Mouse (Mus musculus) splenic B cell, adult 2 months (primary cell): ENCODE results near the gene Tkt.
A peak's percentile ranks its signal among the peaks of the same experiment; 100 is the strongest.
"Not testable (repeated sequence)": the region's sequence is repeated elsewhere in the genome, so short reads cannot be mapped to it uniquely, and the experiment has no call there.

ENCODE experiments used
- DNase-seq: peaks from one replicate; pipeline ENCODE4 v3.0.0-alpha.2; 2011; ENCODE audit warnings: low read depth, low spot score
- H3K27me3 ChIP-seq: 2 replicates; pipeline ENCODE4 v1.6.1; 2012; ENCODE audit warnings: mild to moderate bottlenecking, low read length, moderate library complexity, mixed read lengths; ENCODE audit not compliant: control insufficient read depth, poor library complexity, insufficient read depth, severe bottlenecking
- H3K36me3 ChIP-seq: 2 replicates; pipeline ENCODE4 v1.6.1; 2012; ENCODE audit warnings: mild to moderate bottlenecking, low read length, moderate library complexity, mixed read lengths; ENCODE audit not compliant: control insufficient read depth, poor library complexity, insufficient read depth, severe bottlenecking

Tkt gene

DNA sequence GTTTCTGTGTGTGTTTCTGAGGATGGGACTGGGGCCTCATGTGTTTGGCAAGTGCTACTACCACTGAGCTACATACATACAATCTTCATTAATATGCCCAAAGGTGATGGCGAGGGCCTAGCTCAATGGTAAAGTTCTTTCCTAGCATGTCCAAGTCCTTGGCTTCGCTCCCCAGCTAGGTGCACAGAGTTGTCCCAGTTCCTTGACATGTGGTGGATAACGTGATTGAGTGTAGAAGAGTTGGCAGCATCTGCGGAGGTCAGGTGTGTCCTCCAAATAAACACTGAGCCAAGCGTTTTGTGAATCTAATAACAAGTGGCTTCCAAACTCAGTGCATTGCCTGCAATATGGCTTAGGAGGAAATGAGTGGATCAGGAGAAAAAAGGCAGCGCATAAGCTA is 18.2 kb downstream of the Tkt start:
- Histone ChIP-seq H3K36me3 (peaks cover 17% of the 10 kb centered on the region), H3K27me3 (no peaks in the 10 kb centered on the region)
- DNase-seq: no peak

- DNase-seq: no peak
- peaks cover 19% of the 10 kb centered on the region for H3K36me3 ChIP-seq
- no peaks in the 10 kb centered on the region for H3K27me3 ChIP-seq
These were observed 19.9 kb downstream of the Tkt start for GRCm38 (mm10) chr14:30568016-30568415.

GRCm38 (mm10) chr14:30570303-30570702 is 22.1 kb downstream of the Tkt start:
- Histone ChIP-seq H3K36me3 (peaks cover 13% of the 10 kb centered on the region), H3K27me3 (no peaks in the 10 kb centered on the region)
- no peak for DNase-seq

GRCm38 (mm10) chr14:30572253-30572652 is 24.1 kb downstream of the Tkt start:
- Histone ChIP-seq H3K27me3 (no peaks in the 10 kb centered on the region), H3K36me3 (peaks cover 13% of the 10 kb centered on the region)
- DNase-seq: no peak

DNA sequence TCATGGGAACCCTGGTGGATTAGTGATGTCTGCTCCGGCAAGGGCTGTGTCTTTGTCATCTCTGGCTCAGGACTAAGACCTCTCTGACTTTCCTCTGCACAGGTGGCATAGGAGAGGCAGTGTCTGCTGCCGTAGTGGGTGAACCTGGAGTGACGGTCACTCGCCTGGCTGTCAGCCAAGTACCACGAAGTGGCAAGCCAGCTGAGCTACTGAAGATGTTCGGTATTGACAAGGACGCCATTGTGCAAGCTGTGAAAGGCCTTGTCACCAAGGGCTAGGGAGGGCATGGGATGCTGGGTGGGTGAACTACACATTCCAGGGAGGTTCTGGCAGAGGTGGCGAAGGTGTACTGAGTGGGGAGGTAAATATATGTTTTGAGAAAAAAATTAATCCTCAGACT is 25.1 kb downstream of the Tkt start:
- Histone ChIP-seq H3K27me3 (no peaks in the 10 kb centered on the region), H3K36me3 (peaks cover 11% of the 10 kb centered on the region)
- no peak for DNase-seq

- H3K27me3 ChIP-seq: no peaks in the 10 kb centered on the region
- DNase-seq: peak; percentile 87
- peaks cover 5% of the 10 kb centered on the region for H3K36me3 ChIP-seq
These were observed 25.9 kb downstream of the Tkt start for GRCm38 (mm10) chr14:30573983-30574584.

GRCm38 (mm10) chr14:30575791-30576190 is 27.6 kb downstream of the Tkt start:
- Histone ChIP-seq H3K36me3 (peaks cover 1% of the 10 kb centered on the region), H3K27me3 (no peaks in the 10 kb centered on the region)
- DNase-seq: no peak

GRCm38 (mm10) chr14:30576260-30576659 is 28.1 kb downstream of the Tkt start:
- no peaks in the 10 kb centered on the region for H3K27me3 ChIP-seq
- H3K36me3 ChIP-seq: peaks cover 1% of the 10 kb centered on the region
- no peak for DNase-seq

GRCm38 (mm10) chr14:30577303-30578062 is 29.3 kb downstream of the Tkt start:
- H3K36me3 ChIP-seq, H3K27me3 ChIP-seq: not testable (repeated sequence)
- DNase-seq: peak; percentile 24

- Histone ChIP-seq H3K36me3 (no peaks in the 10 kb centered on the region; the same call in none of the 2 replicates), H3K27me3 (no peaks in the 10 kb centered on the region)
- DNase-seq: peak; percentile 85
These were observed 31.0 kb downstream of the Tkt start for GRCm38 (mm10) chr14:30579180-30579579.

- DNase-seq: peak; percentile 52
- Histone ChIP-seq H3K27me3 (no peaks in the 10 kb centered on the region), H3K36me3 (no peaks in the 10 kb centered on the region; the same call in 1 of the 2 replicates)
These were observed 31.7 kb downstream of the Tkt start for GRCm38 (mm10) chr14:30579882-30580281.

- DNase-seq: no peak
These were observed 33.1 kb downstream of the Tkt start for GRCm38 (mm10) chr14:30581238-30581637.

DNA sequence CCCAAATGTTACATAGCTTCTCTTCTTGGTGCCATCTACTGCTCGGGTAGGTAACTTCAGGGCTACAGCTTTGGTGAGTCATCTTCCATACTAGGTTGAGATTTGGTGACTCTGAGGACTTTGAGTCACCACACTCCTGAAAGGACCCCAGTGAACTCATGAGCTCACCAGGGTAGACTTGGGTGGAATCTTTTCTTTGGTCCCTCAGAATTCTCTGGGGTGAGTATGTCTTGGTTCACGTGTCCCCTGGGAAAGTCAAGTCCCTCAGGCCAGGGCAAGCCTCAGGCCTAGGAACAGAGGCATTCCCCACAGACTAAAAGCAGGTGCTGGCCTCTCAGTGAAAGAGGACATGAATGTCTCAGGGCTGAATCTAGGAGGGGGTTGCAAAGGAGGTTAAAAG is 35.9 kb downstream of the Tkt start:
- Histone ChIP-seq H3K36me3 (no peaks in the 10 kb centered on the region), H3K27me3 (no peaks in the 10 kb centered on the region)
- DNase-seq: no peak

More at GRCm38 (mm10) chr14:30581238-30581637, 33.1 kb downstream of the Tkt start:
- no peaks in the 10 kb centered on the region for H3K27me3 ChIP-seq
- H3K36me3 ChIP-seq: no peaks in the 10 kb centered on the region

- no peak for DNase-seq
- no peaks in the 10 kb centered on the region for H3K36me3 ChIP-seq
- H3K27me3 ChIP-seq: no peaks in the 10 kb centered on the region
These were observed 36.5 kb downstream of the Tkt start for GRCm38 (mm10) chr14:30584497-30585251.

DNA sequence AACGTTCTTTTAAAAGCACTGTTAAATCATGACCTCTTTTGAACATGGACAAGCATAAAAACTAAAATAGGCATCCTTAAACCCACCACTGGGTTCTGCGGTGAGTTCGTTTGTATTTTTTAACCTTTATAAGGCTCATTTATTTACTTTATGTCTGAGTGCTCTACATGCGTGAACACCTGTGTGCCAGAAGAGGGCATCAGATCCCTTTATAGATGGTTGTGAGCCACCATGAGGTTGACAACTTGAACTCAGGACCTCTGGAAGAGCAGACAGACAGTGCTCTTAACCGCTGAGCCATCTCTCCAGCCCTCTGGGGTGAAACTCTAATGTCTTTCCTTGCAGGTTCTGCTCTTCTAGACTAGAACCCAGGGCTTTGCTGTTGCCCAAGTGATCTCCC is 37.2 kb downstream of the Tkt start:
- DNase-seq: peak; percentile 34
- Histone ChIP-seq H3K36me3 (no peaks in the 10 kb centered on the region), H3K27me3 (no peaks in the 10 kb centered on the region)
